Mouse (Mus musculus): ENCODE data around the gene Clybl.

- TF ChIP-seq CTCF (IDR thresholded peaks at IDR 0.05; ENCODE audit: low read depth) (no peak), EP300 (optimal IDR thresholded peaks at IDR 0.05) (no peak)
These were observed 225.2 kb downstream of the Clybl start for GRCm38 (mm10) chr14:122406541-122407219.

All from stomach, postnatal 0 days (tissue).